ENCODE assay signal across 8 mouse cellular contexts in the genomic region with DNA sequence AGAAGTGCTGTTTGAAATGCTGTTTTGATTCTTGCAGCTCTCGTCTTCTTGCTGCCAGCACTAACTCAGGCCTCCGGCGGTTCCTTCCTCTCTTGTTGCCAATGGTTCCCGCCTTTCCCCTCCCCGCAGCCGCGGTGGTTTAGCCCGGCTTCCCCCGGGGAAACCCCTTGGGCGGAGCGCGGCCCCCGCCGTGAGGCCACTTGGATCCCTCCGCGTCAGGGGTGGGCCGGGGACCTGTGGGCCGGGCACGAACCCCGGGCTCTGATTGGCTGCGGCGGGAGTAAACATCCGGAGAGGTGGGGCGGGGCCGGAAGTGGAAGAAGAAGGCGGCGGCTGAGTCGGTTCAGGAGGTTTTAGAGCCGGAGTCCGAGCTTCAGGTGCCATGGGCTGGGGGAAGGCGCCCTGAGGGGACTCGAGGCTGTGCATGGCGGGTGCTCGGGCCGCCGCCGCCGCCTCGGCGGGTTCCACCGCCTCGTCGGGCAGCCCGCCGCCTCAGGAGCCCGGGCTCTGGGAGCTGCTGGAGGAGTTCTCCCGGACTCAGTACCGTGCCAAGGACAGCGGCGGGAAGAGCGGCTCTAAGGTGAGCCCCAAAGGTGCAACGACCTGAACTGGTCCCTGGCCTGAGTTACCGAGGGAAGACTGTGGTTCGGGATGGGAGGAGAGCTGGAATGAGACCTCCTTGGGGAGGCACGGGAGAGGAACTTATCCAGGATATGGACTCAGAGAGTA. TPM values are rescaled to one million over a fixed set of nuclear protein-coding genes. Genes with fewer than 3 reads are reported as not detected.
DNase-seq lines count a peak whose midpoint lies in the region; ATAC-seq and TF ChIP-seq lines count a peak whose summit lies in the region.

A gene (plus strand): TSS at position 302 of the 729 bp plus-strand sequence.

- peak; percentile 98 for ATAC-seq in common myeloid progenitor, adult 5-6 weeks (replicated peaks; ENCODE audit: low read depth, poor library complexity, severe bottlenecking)
- peak; percentile 99 for ATAC-seq in hindbrain, postnatal 0 days
- peak; percentile 98 for ATAC-seq in megakaryocyte, adult 5-6 weeks (ENCODE audit: poor library complexity, severe bottlenecking)

- H3K9me3 ChIP-seq in hindbrain, postnatal 0 days (ENCODE audit: low read length) = no peaks in the 10 kb centered on the region

- peak within 1 kb of the TSS; percentile 92 for H3K4me3 ChIP-seq in gastrocnemius, adult 2 months
- H3K4me3 ChIP-seq in hindbrain, postnatal 0 days (ENCODE audit: low read length) = peak within 1 kb of the TSS; percentile 88
- H3K4me3 ChIP-seq in left cerebral cortex, adult 2 months = peak within 1 kb of the TSS; percentile 94

- peaks cover 4% of the 10 kb centered on the region; the same call in 1 of the 2 replicates for H3K36me3 ChIP-seq in hindbrain, postnatal 0 days (ENCODE audit: insufficient read depth, low read length)

- no peaks in the 10 kb centered on the region for H3K27me3 ChIP-seq in hindbrain, postnatal 0 days (ENCODE audit: insufficient read depth, low read length)

- peak within 1 kb of the TSS; percentile 69 for H3K4me2 ChIP-seq in hindbrain, postnatal 0 days (ENCODE audit: low read depth, low read length)

- DNase-seq in ZHBTc4 (ENCODE audit: low read depth, low spot score) = peak; percentile 99
- peak; percentile 100 for DNase-seq in gastrocnemius, adult 2 months
- peak; percentile 99 for DNase-seq in hindbrain, postnatal 0 days (ENCODE audit: low spot score)
- DNase-seq in left cerebral cortex, adult 2 months (ENCODE audit: extremely low spot score in 1 of 2, low spot score in 2 of 2) = peak; percentile 99 to 100
- DNase-seq in right cerebral cortex, adult 2 months (ENCODE audit: low spot score in 2 of 2) = peak; percentile 98 to 99
- DNase-seq in urinary bladder, postnatal 14 days (ENCODE audit: low spot score) = peak; percentile 99

- TF ChIP-seq CTCF in gastrocnemius, adult 2 months (IDR thresholded peaks at IDR 0.05) = no peak
- no peak for TF ChIP-seq CTCF in hindbrain, postnatal 0 days (IDR thresholded peaks at IDR 0.05; ENCODE audit: low read depth)
- TF ChIP-seq CTCF in left cerebral cortex, adult 2 months (IDR thresholded peaks at IDR 0.05) = no peak

- H3K4me1 ChIP-seq in hindbrain, postnatal 0 days (ENCODE audit: insufficient read depth, low read length) = peaks cover 8% of the 10 kb centered on the region; the same call in 1 of the 2 replicates

- WGBS in hindbrain, postnatal 0 days = under 1% methylated on average over 53 of the region's 55 CpGs

- H3K27ac ChIP-seq in gastrocnemius, adult 2 months = peak within 1 kb of the TSS; percentile 93
- peak within 1 kb of the TSS; percentile 55 for H3K27ac ChIP-seq in hindbrain, postnatal 0 days
- H3K27ac ChIP-seq in left cerebral cortex, adult 2 months = peak within 1 kb of the TSS; percentile 85

- intact Hi-C loops in gastrocnemius, adult 2 months (cut with DNase I) = loop anchor here (2.0 to 5.0 kb wide), 2 partner anchors 65 to 191 kb away; a partner anchor contains a TSS
- intact Hi-C loops in left cerebral cortex, adult 2 months (cut with DNase I) = loop anchor here (1.0 to 5.0 kb wide), 4 partner anchors 42 to 190 kb away; a partner anchor contains a TSS

- H3K9ac ChIP-seq in hindbrain, postnatal 0 days (replicated peaks; ENCODE audit: low read length) = peak within 1 kb of the TSS; percentile 67

RNA-seq across cellular contexts. Expression of the gene that starts here (rescaled TPM):
- total RNA-seq in common myeloid progenitor, adult 5-6 weeks (2017) = 20.5 and 35.4 TPM in 2 replicates
- 10 to 100 TPM; 14.9 to 16.0 TPM for total RNA-seq in gastrocnemius, adult 2 months (2021)
- 48.9 and 49.8 TPM in 2 replicates for total RNA-seq in hindbrain, postnatal 0 days (2014; rRNA removed)
- 29.1 and 34.8 TPM in 2 replicates for polyA plus RNA-seq in hindbrain, postnatal 0 days (2015; fragmentation: Nextera tagmentation; extraction: Ambion mirVana)
- total RNA-seq in left cerebral cortex, adult 2 months (2021) = 10 to 100 TPM; 14.6 to 15.3 TPM
- total RNA-seq in megakaryocyte, adult 5-6 weeks (2015) = 30.6 and 34.0 TPM in 2 replicates
- 56.5 and 60.9 TPM in 2 replicates for total RNA-seq in megakaryocyte, adult 5-6 weeks (2017)

Comparison
In these comparisons a context has a peak if more than half of its experiments do, and no peak if none do; other contexts are left out.
1. Peak in every context shown above with its lines: DNase-seq, ATAC-seq, H3K4me3 ChIP-seq and H3K27ac ChIP-seq.